Mouse (Mus musculus) T-helper 2 cell (primary cell): Measurements from ENCODE around the gene Gm8104.
"Not testable (repeated sequence)": the region's sequence is repeated elsewhere in the genome, so short reads cannot be mapped to it uniquely, and the experiment has no call there.

ENCODE experiments used
- in situ Hi-C: fragments of 300-600 bp; cut with MboI, MseI; formaldehyde crosslinking; loops from one replicate; pipeline ENCODE4 v1.15.1; 2025; ENCODE audit warnings: high pct_unique_total_duplicates

Gm8104 gene

DNA sequence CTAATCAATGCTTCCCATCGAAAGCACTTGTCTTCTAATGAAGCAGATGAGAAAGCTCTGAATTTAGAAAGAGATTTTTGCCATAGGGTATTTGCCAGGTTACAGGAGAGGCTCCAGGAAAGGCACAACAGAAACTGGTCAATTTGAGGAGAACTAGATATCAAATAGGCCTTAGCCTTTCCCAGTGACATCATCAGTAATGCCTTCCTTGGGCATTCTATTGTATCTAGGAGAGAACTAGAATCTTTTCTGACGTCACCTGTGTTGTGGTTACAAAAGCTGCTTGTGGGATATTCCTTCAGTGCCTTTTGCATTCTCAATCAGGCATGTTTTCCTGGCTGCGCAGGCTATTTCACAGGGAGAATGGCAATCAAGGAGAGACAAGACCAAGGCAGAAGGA, at the start of gene Gm8104:
Gm8104 (plus strand) TSS at position 301 of the 400 bp plus-strand sequence.
- in situ Hi-C loops: not testable (repeated sequence)

DNA sequence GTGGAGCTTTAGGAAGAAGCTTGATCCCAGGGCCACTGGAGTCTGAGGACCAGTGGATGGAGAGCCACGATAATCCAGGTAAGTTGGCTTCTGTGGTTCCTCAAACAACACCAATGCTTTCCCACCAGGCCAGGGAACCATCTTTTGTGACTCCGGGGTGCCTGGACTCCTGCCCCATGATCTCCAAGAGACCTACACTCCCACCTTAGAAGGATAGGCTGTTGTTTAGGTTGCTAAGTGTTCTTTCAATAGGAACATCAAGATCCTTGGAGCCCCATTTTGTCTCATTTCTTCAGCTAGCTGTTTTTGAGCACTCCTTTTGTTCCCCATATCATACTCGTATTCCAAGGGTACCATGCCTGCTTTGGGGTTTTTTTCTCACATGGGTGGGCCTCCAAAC, 42.3 kb upstream of the Gm8104 start:
- in situ Hi-C loops: not testable (repeated sequence)

DNA sequence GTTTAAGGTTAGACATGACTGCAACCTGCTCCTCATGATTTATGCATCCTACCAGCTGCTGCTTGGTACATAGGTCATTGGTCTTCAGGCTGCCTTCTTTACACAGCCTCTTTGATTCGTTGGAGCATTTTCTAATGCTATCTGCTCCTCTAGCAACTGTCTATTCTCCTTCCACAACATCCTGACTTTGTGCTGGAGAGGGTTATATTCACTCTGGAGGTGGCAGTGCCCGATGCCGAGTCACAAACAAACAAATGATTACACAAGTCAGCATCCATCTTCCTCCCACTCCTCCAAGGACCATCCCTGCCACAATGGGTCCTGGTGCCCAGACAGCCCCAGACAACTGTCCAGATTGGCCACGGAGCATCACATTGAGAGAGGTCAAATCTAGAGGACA, 40.2 kb upstream of the Gm8104 start:
- in situ Hi-C loops: loop anchor here (5.0 kb wide), 1 partner anchor 217 kb away; the partner anchor contains the start of gene Gm9732

DNA sequence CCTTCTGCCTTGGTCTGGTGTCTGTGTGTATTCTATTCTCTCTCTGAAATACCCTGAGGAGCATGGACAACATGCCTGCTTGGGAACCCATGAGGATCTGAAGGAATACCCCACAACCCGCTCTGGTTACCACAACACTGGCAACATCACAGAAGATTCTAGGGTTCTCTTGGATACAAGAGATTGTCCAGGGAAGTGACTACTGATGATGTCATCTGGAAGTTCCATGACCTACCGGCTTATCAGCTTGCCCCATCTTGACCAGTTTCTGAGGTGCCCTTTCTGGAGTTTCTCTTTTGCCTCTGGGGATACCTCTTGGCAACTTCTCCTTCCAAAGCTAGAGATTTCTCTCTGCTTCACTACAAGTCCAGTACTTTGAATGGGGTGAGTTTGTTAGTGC, 23.9 kb upstream of the Gm8104 start, which contains the start of gene Gm8094:
Gm8094 (minus strand) TSS at position 101 of the 400 bp plus-strand sequence.
- in situ Hi-C loops: not testable (repeated sequence)

DNA sequence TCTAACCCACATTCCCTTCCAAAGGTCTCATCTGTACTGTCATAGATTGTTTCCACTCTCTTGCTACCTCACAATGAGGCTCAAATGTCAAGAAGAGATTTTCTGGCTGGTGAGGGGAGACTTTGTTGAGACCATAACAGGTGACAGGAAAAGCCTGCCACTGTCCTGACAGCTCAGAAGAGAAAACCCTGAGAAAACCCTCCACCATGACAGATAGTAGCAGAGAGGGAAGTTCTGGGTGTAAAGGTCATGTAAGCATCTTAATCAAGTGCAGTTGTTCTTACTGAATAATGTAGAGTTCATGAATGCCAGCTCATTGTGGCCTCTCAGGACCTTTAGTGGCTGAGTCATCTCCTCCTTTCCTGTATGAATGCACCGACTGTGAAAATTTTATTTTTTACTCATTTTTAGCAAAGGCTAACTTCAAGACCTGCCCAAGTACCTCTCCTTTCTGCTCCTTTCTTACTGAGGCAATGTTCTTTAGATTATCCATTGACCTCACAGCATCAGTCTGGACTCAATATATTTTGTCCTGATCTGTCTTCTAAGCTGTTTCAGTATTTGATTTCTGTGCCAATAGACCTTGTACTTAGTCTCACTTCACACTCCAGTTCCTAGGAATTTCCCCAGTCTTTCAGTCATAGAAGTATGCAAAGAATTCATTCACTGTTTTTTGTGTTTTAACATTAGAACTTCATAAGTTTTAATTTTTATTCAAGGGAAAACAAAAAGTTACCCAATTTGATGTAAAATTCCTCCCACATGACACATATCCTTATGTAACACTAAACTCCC, 15.3 kb upstream of the Gm8104 start:
- in situ Hi-C loops: loop anchor here (10.0 kb wide), 1 partner anchor 80 kb away; no protein-coding TSS in a partner anchor

DNA sequence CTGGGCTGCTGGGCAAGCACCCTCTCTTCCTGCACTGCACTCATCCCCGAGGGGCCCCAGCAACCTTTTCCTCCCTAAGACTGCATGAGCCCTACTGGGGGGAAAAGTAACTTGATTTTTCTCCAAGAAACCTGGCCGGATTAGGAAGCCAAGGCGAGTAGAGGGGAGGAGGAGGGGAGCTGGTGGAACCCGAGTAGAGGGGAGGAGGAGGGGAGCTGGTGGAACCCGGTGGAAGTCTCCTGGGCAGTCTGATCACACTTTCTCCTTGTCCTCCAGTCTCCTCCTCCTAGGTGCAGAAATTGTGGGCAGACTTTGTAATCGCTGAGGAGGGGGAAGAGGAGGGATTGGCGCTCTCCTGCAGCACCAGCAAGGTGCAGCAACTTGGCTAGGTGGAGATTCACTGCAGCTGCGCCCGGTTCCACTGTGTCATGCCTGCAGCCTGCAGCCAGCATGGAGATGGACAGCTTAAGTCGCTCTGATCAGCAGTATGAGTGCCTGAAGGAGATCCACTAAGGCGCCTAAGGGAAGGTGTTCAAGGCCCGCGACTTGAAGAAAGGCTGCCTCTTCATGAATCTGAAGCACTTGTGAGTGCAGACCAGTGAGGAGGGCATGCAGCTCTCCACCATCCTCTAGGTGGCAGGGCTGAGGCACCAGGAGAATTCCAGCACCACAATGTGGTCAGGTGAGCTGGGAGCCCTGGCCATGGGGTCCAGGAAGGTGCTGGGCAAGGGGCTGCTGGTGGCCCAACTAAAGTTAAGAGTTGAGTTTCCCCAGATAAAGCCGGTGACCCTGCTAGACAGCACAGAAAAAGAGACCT, 11.1 kb upstream of the Gm8104 start:
- in situ Hi-C loops: loop anchor here (10.0 kb wide), 1 partner anchor 75 kb away; no protein-coding TSS in a partner anchor

DNA sequence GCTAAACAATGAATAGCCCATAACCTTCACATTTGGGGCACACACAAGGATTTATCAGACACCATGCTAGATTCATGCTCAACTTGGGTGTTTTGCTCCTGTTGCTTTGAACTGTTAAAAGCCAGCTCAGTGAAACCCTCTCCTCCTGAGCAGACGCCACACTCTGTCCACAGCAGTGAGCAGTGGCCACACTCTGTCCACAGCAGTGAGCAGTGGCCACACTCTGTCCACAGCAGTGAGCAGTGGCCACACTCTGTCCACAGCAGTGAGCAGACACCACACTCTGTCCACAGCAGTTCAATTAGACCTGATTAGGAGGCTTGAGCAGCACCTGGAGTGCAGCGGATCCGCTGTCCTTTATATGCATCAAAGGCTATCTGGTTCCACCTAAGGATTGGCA, 19.3 kb downstream of the Gm8104 start:
- in situ Hi-C loops: loop anchor here (10.0 kb wide), 2 partner anchors 635 to 1745 kb away; no protein-coding TSS in a partner anchor

DNA sequence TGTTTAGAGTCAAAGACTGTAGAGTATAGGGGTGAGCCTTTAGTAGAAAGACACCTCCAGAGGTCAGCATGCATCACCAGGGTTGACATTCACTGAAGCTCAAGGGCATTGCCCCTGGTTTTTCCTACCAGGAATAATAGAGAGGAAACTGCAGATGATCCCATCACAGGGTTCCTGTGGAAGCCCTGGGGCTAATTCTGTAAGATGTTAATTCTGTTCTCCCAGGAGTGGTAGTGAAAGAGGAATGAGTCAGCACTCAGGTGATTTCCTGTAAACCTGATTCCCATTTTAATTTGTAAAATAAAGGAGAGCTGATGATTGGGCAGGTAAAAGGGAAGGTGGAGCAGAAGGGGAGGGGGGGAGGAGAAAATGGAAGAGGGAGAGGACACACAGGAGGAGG, 25.9 kb downstream of the Gm8104 start:
- in situ Hi-C loops: loop anchor here (10.0 kb wide), 2 partner anchors 641 to 1751 kb away; no protein-coding TSS in a partner anchor
